Mouse (Mus musculus) midbrain, embryonic 13.5 days (tissue): ENCODE results near the gene Magi1. TPM values are rescaled to one million over a fixed set of nuclear protein-coding genes. Genes with fewer than 3 reads are reported as not detected.

Experiments
- ATAC-seq: fragments of 200-750 bp; cut with Nextera tagmentation; 2 replicates; pipeline ENCODE4 v1.8.0; 2017; ENCODE audit warnings: mild to moderate bottlenecking, moderate TSS enrichment, moderate library complexity
- H3K27ac ChIP-seq: fragments of 300-500 bp; sonication (generic); 2 replicates; pipeline ENCODE4 v1.5.1; 2015; ENCODE audit warnings: inconsistent platforms, mild to moderate bottlenecking, moderate library complexity
- H3K27me3 ChIP-seq: fragments of 300-500 bp; sonication (generic); 2 replicates; pipeline ENCODE4 v1.6.1; 2015; ENCODE audit warnings: mild to moderate bottlenecking, inconsistent platforms
- H3K36me3 ChIP-seq: fragments of 300-500 bp; sonication (generic); 2 replicates; pipeline ENCODE4 v1.6.1; 2015; ENCODE audit warnings: mild to moderate bottlenecking, inconsistent platforms
- H3K4me1 ChIP-seq: fragments of 300-500 bp; sonication (generic); replicated peaks from 2 replicates; pipeline ENCODE4 v1.6.1; 2015; ENCODE audit warnings: inconsistent platforms
- H3K4me2 ChIP-seq: fragments of 300-500 bp; sonication (generic); replicated peaks from 2 replicates; pipeline ENCODE4 v1.6.1; 2015; ENCODE audit warnings: moderate library complexity, mild to moderate bottlenecking, inconsistent platforms
- H3K4me3 ChIP-seq: fragments of 300-500 bp; sonication (generic); replicated peaks from 2 replicates; pipeline ENCODE4 v1.5.1; 2015; ENCODE audit warnings: mild to moderate bottlenecking, inconsistent platforms
- H3K9ac ChIP-seq: fragments of 300-500 bp; sonication (generic); replicated peaks from 2 replicates; pipeline ENCODE4 v1.6.1; 2015; ENCODE audit warnings: mild to moderate bottlenecking, inconsistent platforms
- H3K9me3 ChIP-seq: fragments of 300-500 bp; sonication (generic); 2 replicates; pipeline ENCODE4 v1.6.1; 2016; ENCODE audit warnings: mild to moderate bottlenecking, inconsistent platforms
- WGBS: fragments of 180-500 bp; shearing (Covaris S2); methylation state at CpG from one replicate; pipeline ENCODE4 v1.1.7; 2015; 5-methylcytosine and 5-hydroxymethylcytosine counted together
- polyA plus RNA-seq: library from polyadenylated mRNA; unstranded; fragments of >200 nt; fragmentation: Nextera tagmentation; extraction: Ambion mirVana; gene quantifications from 2 replicates; pipeline ENCODE4 v1.2.1, GENCODE M21; 2015

The Magi1 gene
- polyA plus RNA-seq, 1 experiment from 2014 or later = 39.4 TPM

GRCm38 (mm10) chr6:94122566-94123150 lies 161.1 kb downstream of the Magi1 start:
- WGBS = 83% methylated on average over 8 of the region's 8 CpGs
- H3K9me3 ChIP-seq = no peaks in the 10 kb centered on the region
- no peak overlapping the region for H3K9ac ChIP-seq
- 0 out of 2 replicates have a peak, but pooled peaks cover 3% of the 10 kb centered on the region for H3K4me1 ChIP-seq
- no peak overlapping the region for H3K27ac ChIP-seq
- no peak overlapping the region for H3K4me2 ChIP-seq
- H3K36me3 ChIP-seq = no peaks in the 10 kb centered on the region
- no peak overlapping the region for H3K4me3 ChIP-seq
- ATAC-seq = no peak
- H3K27me3 ChIP-seq = no peaks in the 10 kb centered on the region

- H3K9me3 ChIP-seq = no peaks in the 10 kb centered on the region
- no peak overlapping the region for H3K9ac ChIP-seq
- no peak overlapping the region for H3K4me2 ChIP-seq
- no peaks in the 10 kb centered on the region for H3K36me3 ChIP-seq
- no peaks in the 10 kb centered on the region for H3K27me3 ChIP-seq
- 0 out of 2 replicates have a peak, but pooled peaks cover 3% of the 10 kb centered on the region for H3K4me1 ChIP-seq
- no peak for ATAC-seq
- no peak overlapping the region for H3K4me3 ChIP-seq
- H3K27ac ChIP-seq = no peak overlapping the region
- WGBS = 61% methylated on average over 5 of the region's 5 CpGs
These were observed 162.2 kb downstream of the Magi1 start for GRCm38 (mm10) chr6:94121488-94121887.

GRCm38 (mm10) chr6:94116434-94117432 lies 167.0 kb downstream of the Magi1 start:
- no peak overlapping the region for H3K4me3 ChIP-seq
- ATAC-seq = no peak
- H3K4me2 ChIP-seq = no peak overlapping the region
- no peaks in the 10 kb centered on the region for H3K9me3 ChIP-seq
- WGBS = 94% methylated on average over 6 of the region's 6 CpGs
- 0 out of 2 replicates have a peak, but pooled peaks cover 3% of the 10 kb centered on the region for H3K4me1 ChIP-seq
- H3K9ac ChIP-seq = no peak overlapping the region
- H3K27ac ChIP-seq = no peak overlapping the region
- no peaks in the 10 kb centered on the region for H3K36me3 ChIP-seq
- no peaks in the 10 kb centered on the region for H3K27me3 ChIP-seq

GRCm38 (mm10) chr6:94111833-94112232 lies 171.9 kb downstream of the Magi1 start:
- no peaks in the 10 kb centered on the region for H3K9me3 ChIP-seq
- H3K4me1 ChIP-seq = no peaks in the 10 kb centered on the region
- no peak overlapping the region for H3K4me2 ChIP-seq
- no peak overlapping the region for H3K9ac ChIP-seq
- no peaks in the 10 kb centered on the region for H3K27me3 ChIP-seq
- no peak overlapping the region for H3K4me3 ChIP-seq
- H3K36me3 ChIP-seq = no peaks in the 10 kb centered on the region
- no peak for ATAC-seq
- no peak overlapping the region for H3K27ac ChIP-seq

GRCm38 (mm10) chr6:94107401-94108107 lies 176.2 kb downstream of the Magi1 start:
- H3K36me3 ChIP-seq = no peaks in the 10 kb centered on the region
- H3K4me3 ChIP-seq = no peak overlapping the region
- ATAC-seq = no peak
- no peaks in the 10 kb centered on the region for H3K27me3 ChIP-seq
- H3K4me2 ChIP-seq = no peak overlapping the region
- H3K4me1 ChIP-seq = no peaks in the 10 kb centered on the region
- no peaks in the 10 kb centered on the region for H3K9me3 ChIP-seq
- 85% methylated on average over 11 of the region's 11 CpGs for WGBS
- H3K9ac ChIP-seq = no peak overlapping the region
- H3K27ac ChIP-seq = no peak overlapping the region

- ATAC-seq = no peak
- Histone ChIP-seq H3K27ac (no peak overlapping the region), H3K4me1 (no peaks in the 10 kb centered on the region), H3K9ac (no peak overlapping the region), H3K4me2 (no peak overlapping the region), H3K36me3 (no peaks in the 10 kb centered on the region), H3K4me3 (no peak overlapping the region), H3K27me3 (no peaks in the 10 kb centered on the region), H3K9me3 (no peaks in the 10 kb centered on the region)
- WGBS = 74% methylated on average over 3 of the region's 3 CpGs
These were observed 180.1 kb downstream of the Magi1 start for GRCm38 (mm10) chr6:94103581-94103980.

GRCm38 (mm10) chr6:94101256-94101655 lies 182.5 kb downstream of the Magi1 start:
- Histone ChIP-seq H3K27ac (no peak overlapping the region), H3K9ac (no peak overlapping the region), H3K4me1 (no peaks in the 10 kb centered on the region), H3K9me3 (no peaks in the 10 kb centered on the region), H3K27me3 (no peaks in the 10 kb centered on the region), H3K4me2 (no peak overlapping the region), H3K4me3 (no peak overlapping the region), H3K36me3 (no peaks in the 10 kb centered on the region)
- 74% methylated on average over 5 of the region's 5 CpGs for WGBS
- ATAC-seq = no peak

GRCm38 (mm10) chr6:94094924-94095685 lies 188.6 kb downstream of the Magi1 start:
- peaks cover 11% of the 10 kb centered on the region for H3K4me1 ChIP-seq
- no peaks in the 10 kb centered on the region for H3K9me3 ChIP-seq
- H3K9ac ChIP-seq = no peak overlapping the region
- ATAC-seq = no peak
- no peak overlapping the region for H3K4me2 ChIP-seq
- 60% methylated on average over 4 of the region's 4 CpGs for WGBS
- no peaks in the 10 kb centered on the region for H3K36me3 ChIP-seq
- no peak overlapping the region for H3K27ac ChIP-seq
- H3K4me3 ChIP-seq = no peak overlapping the region
- H3K27me3 ChIP-seq = 0 out of 2 replicates have a peak, but pooled peaks cover 6% of the 10 kb centered on the region

GRCm38 (mm10) chr6:94092969-94093597 lies 190.6 kb downstream of the Magi1 start:
- no peak overlapping the region for H3K4me3 ChIP-seq
- no peak overlapping the region for H3K4me2 ChIP-seq
- no peak overlapping the region for H3K27ac ChIP-seq
- 56% methylated on average over 8 of the region's 8 CpGs for WGBS
- H3K27me3 ChIP-seq = 0 out of 2 replicates have a peak, but pooled peaks cover 6% of the 10 kb centered on the region
- no peaks in the 10 kb centered on the region for H3K9me3 ChIP-seq
- H3K36me3 ChIP-seq = no peaks in the 10 kb centered on the region
- ATAC-seq = no peak
- H3K4me1 ChIP-seq = peaks cover 11% of the 10 kb centered on the region
- no peak overlapping the region for H3K9ac ChIP-seq

GRCm38 (mm10) chr6:94092500-94092899 lies 191.2 kb downstream of the Magi1 start:
- H3K27ac ChIP-seq = no peak overlapping the region
- no peaks in the 10 kb centered on the region for H3K9me3 ChIP-seq
- H3K4me3 ChIP-seq = no peak overlapping the region
- H3K36me3 ChIP-seq = no peaks in the 10 kb centered on the region
- WGBS = 95% methylated on average over 4 of the region's 4 CpGs
- ATAC-seq = no peak
- peaks cover 11% of the 10 kb centered on the region for H3K4me1 ChIP-seq
- no peak overlapping the region for H3K4me2 ChIP-seq
- H3K27me3 ChIP-seq = peaks cover 8% of the 10 kb centered on the region; the same call in 1 of the 2 replicates
- no peak overlapping the region for H3K9ac ChIP-seq

- no peak overlapping the region for H3K27ac ChIP-seq
- no peak for ATAC-seq
- no peaks in the 10 kb centered on the region for H3K36me3 ChIP-seq
- H3K9me3 ChIP-seq = no peaks in the 10 kb centered on the region
- WGBS = 82% methylated on average over 2 of the region's 2 CpGs
- H3K27me3 ChIP-seq = peaks cover 14% of the 10 kb centered on the region; the same call in 1 of the 2 replicates
- no peak overlapping the region for H3K9ac ChIP-seq
- H3K4me2 ChIP-seq = no peak overlapping the region
- H3K4me3 ChIP-seq = no peak overlapping the region
- peaks cover 16% of the 10 kb centered on the region for H3K4me1 ChIP-seq
These were observed 196.9 kb downstream of the Magi1 start for GRCm38 (mm10) chr6:94086855-94087254.
